Mouse (Mus musculus) G1E (cell line): ENCODE measurements around the gene Cercam. TPM values are rescaled to one million over a fixed set of nuclear protein-coding genes. Genes with fewer than 3 reads are reported as not detected.
"Not testable (repeated sequence)": the region's sequence is repeated elsewhere in the genome, so short reads cannot be mapped to it uniquely, and the experiment has no call there.

Experiments
- ATAC-seq: 2 replicates; pipeline ENCODE4 v1.8.0; 2016; ENCODE audit warnings: mild to moderate bottlenecking; ENCODE audit not compliant: insufficient number of reproducible peaks, poor library complexity, low FRiP score, severe bottlenecking; ENCODE audit errors: extremely low read depth
- DNase-seq: peaks from one replicate; pipeline ENCODE4 v3.0.0; 2012; ENCODE audit warnings: low spot score
- H3K27me3 ChIP-seq: 2 replicates; pipeline ENCODE4 v1.6.1; 2012; ENCODE audit warnings: mild to moderate bottlenecking, low read length, inconsistent platforms; ENCODE audit not compliant: insufficient read depth
- H3K36me3 ChIP-seq: replicated peaks from 2 replicates; pipeline ENCODE3; 2012; ENCODE audit warnings: mild to moderate bottlenecking, inconsistent platforms
- H3K4me1 ChIP-seq: 2 replicates; pipeline ENCODE4 v1.6.1; 2012; ENCODE audit warnings: low read depth, low read length, inconsistent platforms, mixed read lengths; ENCODE audit not compliant: insufficient read depth
- H3K4me3 ChIP-seq: 2 replicates; pipeline ENCODE4 v1.5.1; 2012; ENCODE audit warnings: low read depth, mild to moderate bottlenecking, inconsistent platforms, low read length, moderate library complexity, mixed read lengths
- H3K9me3 ChIP-seq: replicated peaks from 2 replicates; pipeline ENCODE4 v1.6.1; 2012; ENCODE audit warnings: inconsistent platforms
- CTCF ChIP-seq: IDR thresholded peaks from 2 replicates; pipeline ENCODE4 v1.5.1; 2012; ENCODE audit warnings: low read depth, low read length, inconsistent platforms, mixed read lengths
- GATA1 ChIP-seq: IDR thresholded peaks from 2 replicates; pipeline ENCODE4 v1.6.1; 2012; ENCODE audit warnings: borderline replicate concordance, low read length, inconsistent platforms, mixed read lengths
- GATA2 ChIP-seq: IDR thresholded peaks from 2 replicates; pipeline ENCODE4 v1.6.1; 2012; ENCODE audit warnings: low read depth, low read length, inconsistent platforms, borderline replicate concordance
- POLR2AphosphoS5 ChIP-seq: IDR thresholded peaks from 2 replicates; pipeline ENCODE4 v1.6.1; 2012; ENCODE audit warnings: low read depth, low read length, inconsistent platforms; ENCODE audit not compliant: insufficient replicate concordance
- TAL1 ChIP-seq: conservative IDR thresholded peaks from 2 replicates; pipeline ENCODE4 v1.6.1; 2012; ENCODE audit warnings: low read depth, low read length, inconsistent platforms, mixed read lengths
- polyA plus RNA-seq: library from polyadenylated mRNA; stranded (reverse); fragments of >175 nt; gene quantifications from 2 replicates; pipeline ENCODE4 v1.2.3, GENCODE M21; 2012
- total RNA-seq, 2 experiments: library from RNA; stranded (forward) in 1 of 2; stranded (reverse) in 1 of 2; fragments of 200-1000 nt in 1 of 2; fragments of >200 nt in 1 of 2; fragmentation: Nextera tagmentation in 1 of 2; gene quantifications; 2 replicates each; pipeline ENCODE4 v1.2.3; 2014 to 2017

Cercam gene
- total and polyA plus RNA-seq, 3 experiments, result 2.9 to 23.6 (median 21.1) TPM

DNA sequence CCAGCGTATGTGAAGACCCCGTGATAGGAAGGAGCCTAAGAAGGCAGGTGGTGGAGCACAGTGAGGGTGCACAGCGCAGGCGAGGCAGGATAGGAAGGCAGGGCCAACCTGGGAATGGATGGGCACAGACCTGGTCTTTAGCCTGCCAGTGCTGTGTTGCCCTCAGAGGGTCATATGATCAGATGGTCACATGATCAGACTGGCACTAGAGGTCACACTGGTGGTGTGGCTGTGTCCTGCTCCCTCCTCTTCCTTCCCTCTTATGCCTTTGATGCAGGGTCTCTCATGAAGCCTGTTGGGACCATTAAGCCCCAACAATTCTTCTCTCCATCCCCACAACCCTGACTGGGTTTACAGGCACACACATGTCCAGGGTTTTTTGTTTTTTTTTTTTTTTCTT, 4.8 kb downstream of the Cercam start:
- ATAC-seq (no peak), DNase-seq (no peak)
- Histone ChIP-seq H3K27me3 (no peaks in the 10 kb centered on the region), H3K9me3 (no peaks in the 10 kb centered on the region), H3K4me3 (no peak overlapping the region), H3K4me1 (peaks cover 35% of the 10 kb centered on the region), H3K36me3 (peaks cover 77% of the 10 kb centered on the region)
- TF ChIP-seq POLR2AphosphoS5 (no peak), TAL1 (no peak), GATA1 (no peak), GATA2 (no peak), CTCF (no peak)

DNA sequence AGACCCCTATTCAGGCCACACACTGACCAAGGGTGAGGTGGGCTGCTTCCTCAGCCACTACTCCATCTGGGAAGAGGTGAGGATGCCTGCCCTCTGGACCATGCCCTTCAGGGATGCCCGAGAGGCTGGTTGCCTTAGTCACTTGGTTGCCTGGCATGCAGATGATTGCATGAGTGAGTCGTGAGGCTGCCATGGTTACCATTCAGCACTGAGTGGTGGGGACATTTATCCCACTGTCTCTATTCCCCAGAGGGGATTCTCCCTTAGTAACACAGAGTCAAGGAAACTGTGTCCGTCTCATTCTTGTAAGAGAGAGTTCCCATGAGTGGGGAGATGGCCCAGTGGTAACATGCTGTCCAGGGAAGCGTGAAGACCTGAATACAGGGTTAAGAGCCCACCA, 9.1 kb downstream of the Cercam start:
- Histone ChIP-seq H3K4me1 (peaks cover 6% of the 10 kb centered on the region), H3K36me3 (peaks cover 86% of the 10 kb centered on the region), H3K4me3 (no peak overlapping the region), H3K9me3 (peaks cover 4% of the 10 kb centered on the region; the same call in 1 of the 2 replicates), H3K27me3 (peaks cover 3% of the 10 kb centered on the region; the same call in 1 of the 2 replicates)
- ATAC-seq, result no peak
- DNase-seq, result no peak
- TF ChIP-seq GATA2, result no peak
- no peak for TF ChIP-seq CTCF
- no peak for TF ChIP-seq TAL1
- TF ChIP-seq POLR2AphosphoS5, result no peak
- TF ChIP-seq GATA1, result no peak

DNA sequence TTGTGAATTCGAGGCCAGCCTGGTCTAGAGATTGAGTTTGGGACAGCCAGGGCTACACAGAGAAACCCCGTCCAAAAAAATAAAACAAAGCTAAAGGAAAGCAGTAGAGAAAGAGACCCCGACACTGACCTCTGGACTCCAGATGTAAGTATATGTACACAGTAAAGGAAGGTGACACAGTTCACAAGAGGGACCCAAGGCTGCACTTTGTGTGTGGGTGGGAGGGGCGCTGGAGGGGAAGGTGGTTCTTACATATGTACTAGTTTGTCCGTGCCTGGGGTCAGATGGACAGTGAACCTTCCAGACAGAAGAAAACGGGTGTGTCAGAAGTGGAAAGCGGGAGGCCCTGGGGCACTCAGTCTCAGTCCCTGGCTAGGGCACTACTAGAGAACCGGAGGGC, 10.2 kb downstream of the Cercam start:
- TF ChIP-seq CTCF (no peak), GATA1 (no peak), GATA2 (no peak), TAL1 (no peak), POLR2AphosphoS5 (no peak)
- Histone ChIP-seq H3K4me3 (no peak overlapping the region), H3K36me3 (peaks cover 75% of the 10 kb centered on the region), H3K9me3 (peaks cover 4% of the 10 kb centered on the region; the same call in 1 of the 2 replicates), H3K4me1 (no peaks in the 10 kb centered on the region), H3K27me3 (peaks cover 3% of the 10 kb centered on the region; the same call in 1 of the 2 replicates)
- no peak for ATAC-seq
- no peak for DNase-seq

DNA sequence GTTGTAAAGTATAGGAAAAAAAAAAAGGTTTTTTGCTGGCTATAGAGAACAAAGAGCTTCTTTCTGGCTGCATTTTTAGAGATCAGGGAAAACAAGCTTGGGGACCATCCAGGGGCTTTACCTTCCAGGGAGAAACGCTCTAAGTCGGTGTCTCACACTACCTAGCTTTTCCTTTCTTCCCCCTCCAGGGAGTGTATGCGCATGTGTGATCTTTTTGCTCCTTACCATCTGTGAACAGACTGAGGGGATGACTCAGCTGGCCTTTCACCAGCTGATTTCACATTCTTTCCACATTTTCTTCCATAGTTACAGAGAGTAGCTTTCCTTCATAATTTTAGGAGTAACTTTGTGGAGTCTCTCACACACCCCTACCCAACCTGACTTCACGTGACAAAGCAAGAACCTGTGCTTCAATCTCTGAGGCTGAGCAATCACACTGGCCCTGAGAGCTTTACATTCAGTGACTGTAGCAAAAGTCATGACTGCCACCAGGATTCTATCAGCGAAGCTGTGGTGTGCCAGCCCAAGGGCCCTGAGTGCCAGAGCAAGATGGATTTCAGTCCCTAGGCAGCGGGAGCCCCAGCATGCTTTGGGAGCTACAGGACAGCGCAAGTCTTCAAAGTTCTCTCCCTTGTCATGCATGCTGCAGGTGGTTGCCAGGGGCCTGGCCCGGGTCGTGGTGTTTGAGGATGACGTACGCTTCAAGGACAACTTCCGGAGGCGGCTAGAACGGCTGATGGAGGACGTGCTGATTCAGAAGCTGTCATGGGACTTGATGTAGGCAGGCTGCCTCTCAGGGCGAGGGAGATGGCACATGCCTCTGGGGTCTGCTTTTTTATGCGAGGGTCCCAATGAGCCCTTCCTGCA, 11.2 kb downstream of the Cercam start:
- peaks cover 4% of the 10 kb centered on the region; the same call in 1 of the 2 replicates for H3K9me3 ChIP-seq
- no peak for ATAC-seq
- no peaks in the 10 kb centered on the region for H3K4me1 ChIP-seq
- no peak for TF ChIP-seq GATA1
- H3K27me3 ChIP-seq, result peaks cover 3% of the 10 kb centered on the region; the same call in 1 of the 2 replicates
- no peak for DNase-seq
- peaks cover 65% of the 10 kb centered on the region for H3K36me3 ChIP-seq
- H3K4me3 ChIP-seq, result no peak overlapping the region

DNA sequence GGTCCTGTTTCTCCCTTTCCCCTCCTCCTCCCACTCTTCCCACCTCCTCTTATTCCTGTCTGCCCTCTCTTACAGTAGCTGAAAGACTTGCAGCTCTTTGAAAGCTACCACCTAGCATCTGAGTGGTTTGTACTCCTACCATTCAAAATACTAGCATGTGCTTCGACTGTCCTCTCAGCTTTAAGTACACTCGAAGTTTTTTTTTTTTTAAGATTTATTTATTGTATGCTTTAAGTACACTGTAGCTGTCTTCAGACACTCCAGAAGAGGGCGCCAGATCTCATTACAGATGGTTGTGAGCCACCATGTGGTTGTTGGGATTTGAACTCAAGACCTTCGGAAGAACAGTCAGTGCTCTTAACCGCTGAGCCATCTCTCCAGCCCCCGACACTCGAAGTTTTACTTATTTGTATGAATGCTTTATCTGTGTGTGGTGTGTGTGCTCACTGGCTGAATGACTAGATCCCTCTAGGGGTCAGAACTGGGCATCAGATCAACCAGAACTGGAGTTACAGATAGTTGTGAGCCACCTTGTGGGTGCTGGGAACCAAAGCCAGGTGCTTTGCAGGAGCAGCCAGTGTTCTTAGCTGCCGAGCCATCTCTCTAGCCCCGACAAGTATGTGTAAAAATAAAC, 17.8 kb downstream of the Cercam start:
- H3K9me3 ChIP-seq, H3K4me3 ChIP-seq, DNase-seq, ATAC-seq: not testable (repeated sequence)
- Histone ChIP-seq H3K4me1 (peaks cover 26% of the 10 kb centered on the region), H3K36me3 (peaks cover 21% of the 10 kb centered on the region), H3K27me3 (peaks cover 12% of the 10 kb centered on the region)

DNA sequence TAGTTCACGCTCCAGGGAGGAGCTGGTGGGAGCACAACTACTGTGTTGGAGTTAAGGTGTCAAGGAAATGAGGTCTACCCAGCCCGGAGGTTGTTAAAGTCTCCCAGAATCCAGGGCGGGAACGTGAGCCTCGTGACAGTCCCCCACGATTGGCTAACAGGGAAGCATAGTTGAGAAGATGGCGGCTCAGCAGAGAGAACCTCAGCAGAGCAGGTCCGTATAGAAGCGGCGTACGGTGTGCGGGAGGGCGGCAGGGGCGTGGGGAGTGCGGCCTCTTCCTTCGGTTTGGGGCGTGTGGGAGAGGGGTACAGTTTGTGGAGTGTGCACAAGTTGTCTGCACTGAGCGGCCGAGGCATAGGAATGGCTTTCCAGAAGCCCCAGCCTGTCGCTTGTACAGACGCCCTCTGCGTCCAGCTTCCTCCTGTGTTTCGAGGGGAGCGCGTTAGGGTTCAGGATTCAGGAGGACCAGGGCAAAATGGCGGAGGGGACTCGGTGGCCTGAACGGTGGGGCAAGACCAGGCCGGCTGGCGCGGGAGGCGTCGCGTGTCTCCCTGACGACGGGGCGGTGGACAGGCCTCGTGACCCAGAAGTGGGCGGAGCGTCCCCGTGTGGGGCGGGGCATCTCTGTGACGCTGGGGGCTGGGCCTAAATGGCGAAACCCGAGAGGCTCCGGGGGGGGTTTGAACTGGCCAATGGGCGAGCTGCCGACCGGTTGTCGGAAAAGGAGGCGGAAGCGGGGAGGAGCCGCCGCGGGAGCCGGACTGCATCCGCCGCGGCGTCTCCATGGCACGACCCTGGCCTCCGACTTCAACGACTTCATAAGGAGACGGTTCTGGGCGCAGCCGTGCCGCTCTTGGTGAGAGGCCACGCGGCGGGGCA, 20.3 kb downstream of the Cercam start, which contains the start of gene Odf2:
Odf2 (plus strand) TSS at position 156 of the 879 bp plus-strand sequence.
- peak within 1 kb of the TSS; percentile 98 for H3K4me3 ChIP-seq
- TF ChIP-seq POLR2AphosphoS5 (no peak), GATA2 (no peak), CTCF (no peak), GATA1 (no peak), TAL1 (no peak)

More for the DNA sequence above, 20.3 kb downstream of the Cercam start, which contains the start of gene Odf2:
- Histone ChIP-seq H3K36me3 (peaks cover 36% of the 10 kb centered on the region), H3K9me3 (0 out of 2 replicates have a peak, but pooled peaks cover 2% of the 10 kb centered on the region), H3K27me3 (peaks cover 12% of the 10 kb centered on the region), H3K4me1 (peaks cover 35% of the 10 kb centered on the region)
- peak; percentile 65 for ATAC-seq
- peak; percentile 100 for DNase-seq
